Mouse (Mus musculus): ENCODE results near the gene Eif1.

The Eif1 gene

DNA sequence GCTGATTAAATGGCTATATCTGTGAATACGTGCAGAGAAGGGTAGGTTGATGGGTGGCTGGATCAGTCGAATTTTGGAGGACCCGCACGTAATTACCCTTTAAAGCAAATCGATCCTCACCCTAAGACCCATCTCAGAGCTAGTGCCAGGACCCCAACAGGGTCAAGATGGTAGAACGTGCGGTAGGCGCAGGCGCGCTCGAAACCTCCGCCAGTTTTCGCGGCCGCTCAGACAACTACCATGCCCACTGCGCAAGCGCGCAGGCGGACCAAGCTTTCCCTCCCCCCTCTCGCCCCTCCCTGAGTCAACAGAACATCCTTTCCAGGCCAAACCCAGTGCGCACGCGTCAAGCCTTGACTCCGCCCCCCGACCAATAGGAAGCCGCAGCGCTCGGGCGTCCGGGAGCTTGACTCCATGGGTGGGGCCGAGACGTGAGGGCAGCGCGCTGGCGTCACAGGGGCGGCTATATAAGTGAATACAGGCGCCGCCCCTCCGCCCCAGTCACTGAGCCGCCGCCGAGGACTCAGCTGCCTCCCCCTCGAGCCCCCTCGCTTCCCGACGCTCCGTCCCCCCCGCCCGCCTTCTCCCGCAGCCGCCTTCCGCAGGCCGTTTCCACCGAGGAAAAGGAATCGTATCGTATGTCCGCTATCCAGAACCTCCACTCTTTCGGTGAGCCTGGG lies at the start of gene Eif1:
Eif1 (plus strand) TSS at position 394 of the 680 bp plus-strand sequence.
- in situ Hi-C loops (cut with MboI, MseI): loop anchor here (25.0 kb wide), 1 partner anchor 1157 kb away; the partner anchor contains the start of gene Ccr7

DNA sequence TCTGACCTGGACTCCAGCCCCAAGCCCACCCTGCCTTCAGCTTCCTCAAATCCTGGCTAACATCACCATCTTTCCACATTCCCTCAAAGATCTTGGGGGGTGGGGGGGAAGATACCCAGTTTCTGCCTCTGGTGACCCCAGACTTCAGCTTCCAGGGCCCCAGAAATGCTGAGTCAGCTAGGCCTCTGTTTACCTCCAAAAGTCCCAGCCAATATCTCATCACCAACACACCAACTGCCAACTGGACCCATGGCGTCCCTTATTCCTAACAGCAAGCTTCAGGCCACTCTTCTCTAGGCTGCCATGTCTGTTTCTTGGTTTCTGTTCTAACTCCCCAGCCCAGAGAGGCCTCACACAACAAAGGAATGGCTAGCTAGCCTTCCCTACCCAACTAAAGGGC lies 47.8 kb upstream of the Eif1 start:
- in situ Hi-C loops (cut with MboI, MseI): no loop called here

DNA sequence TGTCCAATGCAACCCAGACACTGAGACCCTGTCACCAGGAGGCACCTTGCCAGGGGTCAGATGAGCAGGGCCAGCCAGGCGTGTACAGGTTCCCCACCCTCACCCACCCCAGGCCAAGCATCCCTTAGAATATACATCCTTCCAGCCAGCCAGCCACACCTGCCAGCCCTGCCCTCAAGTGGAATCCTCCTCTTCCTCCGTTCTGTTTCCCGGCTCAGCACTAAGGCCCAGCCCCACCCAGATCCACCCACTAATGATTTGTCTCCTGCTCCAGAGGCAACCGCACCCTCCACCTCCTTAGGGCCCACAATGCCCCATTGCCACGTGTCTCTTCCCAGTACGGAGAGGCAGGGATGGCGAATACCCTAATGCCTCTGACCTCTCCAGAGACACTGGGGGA lies 45.0 kb upstream of the Eif1 start:
- in situ Hi-C loops (cut with MboI, MseI): no loop called here

DNA sequence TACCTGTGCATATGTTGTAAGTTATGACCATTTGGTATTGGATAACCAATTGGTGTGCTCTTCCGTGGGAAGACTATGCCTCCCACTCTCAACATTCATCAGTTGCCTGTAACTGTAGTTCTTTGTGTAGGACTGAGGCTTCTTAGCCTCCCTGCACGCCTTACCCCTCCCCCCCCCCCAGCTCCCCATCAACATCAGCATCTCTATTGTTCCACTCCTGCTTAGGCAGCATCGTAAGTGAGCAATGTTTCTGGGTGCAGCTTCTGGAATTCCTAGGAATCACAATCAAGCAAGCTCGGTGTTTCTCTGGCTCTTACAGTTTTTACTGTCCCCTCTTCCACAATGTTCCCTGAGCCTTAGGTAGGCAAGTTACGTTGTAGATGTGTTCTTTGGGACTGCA lies 44.2 kb upstream of the Eif1 start:
- in situ Hi-C loops (cut with MboI, MseI): no loop called here

DNA sequence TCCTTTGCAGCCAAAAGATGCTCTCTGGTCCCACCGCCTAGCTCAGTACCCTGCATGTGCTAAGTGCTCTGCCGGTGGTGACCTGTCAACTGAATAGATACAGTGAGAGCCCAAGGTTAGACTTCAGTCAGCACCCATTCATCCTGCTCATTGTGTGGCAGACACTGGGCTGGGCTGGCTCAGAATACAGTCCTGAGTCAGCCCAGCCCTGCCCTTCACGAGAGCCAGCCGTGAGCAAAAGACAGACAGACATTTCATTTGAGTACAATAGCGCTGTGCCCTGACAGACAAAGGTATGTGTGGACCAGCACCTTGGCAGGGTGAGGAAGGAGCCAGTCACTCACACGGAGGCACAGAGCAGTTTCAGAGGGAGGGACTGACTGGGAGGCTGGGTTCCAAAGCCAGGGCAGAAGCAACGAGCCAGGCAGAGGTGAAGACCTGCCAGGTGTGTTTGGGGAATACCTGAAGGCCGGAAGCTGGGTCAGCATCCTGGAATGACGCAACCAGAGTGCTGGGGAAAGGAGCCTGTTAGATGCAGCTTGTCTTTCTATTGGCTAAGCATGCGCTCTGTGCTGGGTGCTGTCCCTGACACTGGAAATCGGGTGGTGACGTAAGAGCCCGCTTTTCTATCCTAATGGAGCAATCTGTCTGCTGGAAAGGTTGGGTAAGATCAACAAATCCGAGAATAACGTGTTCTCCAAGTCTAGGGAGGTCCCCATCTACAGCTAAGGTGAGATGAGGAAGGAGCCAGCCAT lies 41.8 kb upstream of the Eif1 start:
- in situ Hi-C loops (cut with MboI, MseI): no loop called here

DNA sequence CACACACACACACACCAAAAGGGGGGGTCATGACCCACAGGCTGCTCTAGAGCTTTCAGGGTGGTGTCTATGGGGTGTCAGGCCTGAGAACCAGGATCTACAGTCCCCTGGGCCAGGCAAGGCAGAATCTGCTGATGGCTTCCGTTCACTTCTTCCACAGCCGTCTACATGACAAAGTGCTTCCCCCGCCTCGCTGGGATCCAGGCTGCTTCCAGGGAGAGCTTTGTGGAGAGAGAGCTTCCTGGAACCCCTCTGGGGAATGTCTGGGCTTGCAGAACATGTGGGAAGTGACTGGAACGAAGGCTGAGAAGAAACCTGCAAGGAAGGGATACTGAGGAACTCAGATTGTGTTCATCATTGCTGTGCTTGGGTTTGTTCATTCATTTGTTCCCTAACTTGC lies 40.9 kb upstream of the Eif1 start:
- in situ Hi-C loops (cut with MboI, MseI): no loop called here

DNA sequence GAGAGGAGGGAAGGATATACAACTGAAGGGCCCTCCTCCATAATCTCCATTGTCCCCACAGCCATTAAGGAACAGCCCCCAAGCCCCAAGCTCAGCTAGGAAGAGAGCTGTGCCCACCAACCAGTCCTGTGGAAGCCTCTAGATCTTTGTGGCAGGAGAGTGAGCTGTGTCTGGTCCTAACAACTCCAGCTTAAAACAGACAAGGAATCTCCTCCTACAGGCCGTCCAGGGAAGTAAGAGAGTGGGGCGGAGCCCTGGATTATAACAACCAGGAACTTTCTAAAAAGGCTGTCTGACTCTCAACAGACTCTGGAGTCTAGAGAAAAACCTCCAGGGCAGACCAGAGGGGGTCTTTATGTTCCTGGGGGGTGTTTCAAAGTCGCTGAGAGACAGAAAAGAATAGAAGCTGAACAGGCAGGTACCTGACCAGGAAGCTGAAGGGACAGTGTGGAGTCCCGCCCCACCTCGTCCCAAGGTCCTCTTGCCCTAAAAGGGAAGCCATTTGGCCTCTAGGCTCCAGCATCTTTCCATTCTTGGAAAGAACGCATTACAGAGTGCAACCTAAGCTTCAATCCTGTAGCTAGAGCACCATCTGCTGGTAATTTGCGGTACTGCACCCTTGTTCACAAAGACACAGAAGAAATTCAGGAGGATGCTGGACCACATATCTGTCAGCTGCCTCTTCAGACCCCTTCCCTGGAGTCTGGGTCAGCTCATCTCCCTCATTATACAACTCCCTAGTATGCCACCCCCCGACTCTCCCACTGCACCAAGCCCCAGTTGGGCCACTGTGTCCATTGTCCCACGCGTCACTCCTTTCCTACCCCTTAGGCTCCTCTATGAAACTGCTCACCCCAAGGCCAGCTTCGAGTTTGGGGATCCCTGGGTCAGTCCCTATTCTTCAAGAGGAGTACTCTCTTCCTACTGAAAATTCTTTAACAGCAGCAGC lies 37.8 kb upstream of the Eif1 start:
- in situ Hi-C loops (cut with MboI, MseI): no loop called here

DNA sequence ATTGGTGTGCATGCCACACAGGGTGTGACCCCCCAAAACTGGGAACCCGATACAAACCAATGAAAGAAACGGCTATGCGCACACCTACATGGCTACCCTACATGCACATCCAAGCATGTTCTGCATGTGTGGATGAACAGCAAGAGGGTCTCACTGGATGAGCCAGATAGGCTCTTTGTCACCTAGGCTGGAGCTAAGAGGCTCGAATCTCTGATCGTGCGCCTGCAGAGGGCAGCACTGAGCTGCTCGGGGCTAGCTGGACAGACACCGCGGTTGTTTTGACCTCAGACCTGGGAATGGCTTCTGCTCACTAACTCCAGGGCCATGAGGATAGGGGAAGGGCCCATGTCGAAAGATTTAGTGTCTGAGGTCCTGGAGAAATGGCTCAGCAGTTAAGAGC lies 37.1 kb upstream of the Eif1 start:
- in situ Hi-C loops (cut with MboI, MseI): no loop called here

DNA sequence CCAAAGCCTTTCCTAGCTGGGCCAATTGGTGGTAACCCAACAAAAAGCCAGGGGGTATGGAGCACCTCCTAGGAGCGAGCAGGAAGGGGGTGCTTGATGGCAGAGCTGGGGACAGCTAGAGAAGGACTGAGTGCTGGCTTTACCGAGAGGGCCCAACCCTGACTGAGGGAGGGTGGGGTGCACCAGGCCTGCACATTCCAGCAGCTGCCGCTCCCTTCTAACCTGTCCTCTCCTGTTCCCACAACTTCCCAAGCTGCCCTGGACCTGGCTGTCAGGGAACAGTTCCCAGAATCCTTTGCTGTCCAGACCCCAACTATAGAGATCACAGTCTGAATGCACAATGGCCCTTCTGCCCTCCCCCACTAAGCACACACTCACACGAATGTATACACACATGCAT lies 34.7 kb upstream of the Eif1 start:
- in situ Hi-C loops (cut with MboI, MseI): loop anchor here (5.0 kb wide), 1 partner anchor 818 kb away; no protein-coding TSS in a partner anchor

DNA sequence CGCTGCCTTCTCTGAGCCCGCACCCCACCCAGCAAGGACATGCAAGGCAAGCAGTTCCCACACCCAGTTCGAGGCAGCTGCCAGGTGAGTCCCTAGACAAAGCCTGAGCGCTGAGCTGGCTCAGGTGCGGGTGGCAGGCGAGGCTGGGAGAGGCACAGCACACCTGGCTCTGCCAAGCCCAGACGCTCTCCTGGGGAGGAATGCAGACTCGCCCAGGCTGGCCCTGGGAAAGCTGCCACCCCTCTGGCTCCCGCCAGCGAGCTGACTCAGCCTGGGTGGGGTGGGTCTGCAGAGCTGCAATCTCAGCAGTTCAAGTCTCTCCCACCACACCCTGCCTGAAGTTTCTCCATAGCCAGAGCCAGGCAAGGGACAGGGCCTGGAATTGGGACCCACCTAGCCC lies 32.7 kb upstream of the Eif1 start:
- in situ Hi-C loops (cut with MboI, MseI): loop anchor here (5.0 kb wide), 1 partner anchor 820 kb away; no protein-coding TSS in a partner anchor

DNA sequence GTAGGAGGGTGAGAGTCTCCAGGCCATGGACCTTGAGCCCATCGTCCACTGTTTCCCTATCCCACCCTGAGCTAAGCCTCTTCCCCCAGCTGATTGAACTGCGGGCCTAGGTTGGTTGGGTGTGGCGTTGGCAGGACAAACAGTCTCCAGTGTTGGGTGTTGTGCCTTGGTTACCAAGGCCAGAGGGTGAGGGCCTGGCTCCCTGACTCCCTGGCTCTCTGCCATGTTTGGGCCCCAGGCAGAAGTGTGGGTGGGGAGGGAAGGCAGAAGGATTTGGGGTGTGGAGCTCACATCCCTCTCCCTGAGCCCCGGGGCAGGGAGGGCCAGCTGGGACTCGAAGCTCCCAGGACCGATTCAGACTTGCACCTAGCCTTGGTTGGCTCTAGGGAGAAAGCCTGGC lies 30.7 kb upstream of the Eif1 start:
- in situ Hi-C loops (cut with MboI, MseI): loop anchor here (5.0 kb wide), 1 partner anchor 822 kb away; no protein-coding TSS in a partner anchor

DNA sequence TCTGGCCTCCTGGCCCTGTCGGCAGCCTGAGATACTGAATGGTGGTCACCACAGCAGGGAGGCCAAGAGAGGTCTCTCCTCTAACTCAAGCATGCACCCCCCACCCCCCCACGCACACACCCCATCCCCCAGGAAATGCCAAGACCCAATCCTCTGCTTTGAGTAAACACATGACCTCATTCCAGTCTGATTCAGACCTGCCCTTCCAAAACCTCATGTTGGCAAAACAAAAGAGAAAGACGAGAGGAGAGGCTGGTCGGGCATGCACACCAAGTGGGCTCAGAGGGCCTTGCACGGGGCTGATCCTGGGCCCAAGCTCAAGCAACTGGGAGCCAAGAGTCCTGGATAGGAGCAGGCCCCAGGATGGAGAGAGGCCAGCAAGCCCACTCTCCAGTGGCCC lies 29.4 kb upstream of the Eif1 start:
- in situ Hi-C loops (cut with MboI, MseI): loop anchor here (5.0 kb wide), 1 partner anchor 88 kb away; no protein-coding TSS in a partner anchor

DNA sequence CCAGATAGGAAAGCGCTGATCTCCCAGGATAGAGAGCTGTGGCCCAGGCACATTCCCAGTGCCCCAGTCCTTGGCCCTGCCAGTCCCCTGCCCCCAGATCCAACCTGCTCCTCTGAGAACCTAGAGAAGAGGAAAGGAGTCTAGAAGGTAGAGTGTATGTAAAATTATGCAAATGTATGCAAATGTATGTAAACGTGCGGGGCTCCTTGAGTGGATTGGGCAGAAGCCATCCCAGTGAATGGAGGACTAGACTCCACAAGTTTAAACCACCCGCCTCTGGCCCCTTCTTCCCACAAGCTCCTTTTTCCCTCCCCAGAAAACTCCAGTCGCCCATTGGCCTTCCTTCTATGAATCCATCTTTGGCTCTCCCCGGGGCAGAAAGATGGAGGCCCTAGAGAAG lies 26.8 kb upstream of the Eif1 start:
- in situ Hi-C loops (cut with MboI, MseI): loop anchor here (5.0 kb wide), 1 partner anchor 91 kb away; no protein-coding TSS in a partner anchor

DNA sequence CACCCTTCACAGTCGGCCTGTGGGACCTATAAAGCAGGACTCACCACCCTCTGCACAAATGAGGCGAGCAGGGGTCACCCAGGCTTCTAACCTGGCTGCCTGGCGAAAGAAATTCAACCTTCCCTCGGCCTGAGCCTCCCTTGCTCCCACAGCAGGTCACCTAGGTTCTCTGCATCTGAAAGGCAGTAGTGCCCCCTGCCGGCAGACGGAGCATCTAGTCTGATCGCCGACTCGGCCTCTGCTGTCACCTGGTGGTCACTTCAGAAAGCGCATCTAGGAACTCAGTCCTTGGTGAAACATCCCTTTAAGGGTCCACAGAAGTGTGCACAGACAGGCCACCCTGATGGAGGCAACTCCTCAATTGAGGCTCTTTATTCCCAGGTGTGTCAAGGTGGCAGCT lies 24.4 kb upstream of the Eif1 start:
- in situ Hi-C loops (cut with MboI, MseI): no loop called here

DNA sequence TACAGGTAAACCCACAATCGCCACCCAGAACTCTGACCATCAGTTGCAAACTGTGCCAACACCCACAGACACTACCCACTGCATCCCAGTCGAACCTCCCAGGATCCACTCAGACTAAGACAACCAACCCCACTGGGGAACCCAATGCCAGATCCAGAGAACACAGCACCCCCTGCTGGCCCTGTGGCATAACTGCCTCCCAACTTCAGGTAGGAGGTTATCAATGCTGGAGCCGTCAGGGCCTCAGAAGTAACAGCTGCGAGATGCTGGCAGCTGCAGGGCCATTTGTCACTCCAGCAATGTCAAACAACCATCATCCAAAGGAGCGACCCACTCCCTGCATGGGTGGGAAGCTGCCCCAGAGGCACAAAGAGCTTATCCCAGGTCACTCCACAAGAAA lies 21.9 kb upstream of the Eif1 start:
- in situ Hi-C loops (cut with MboI, MseI): no loop called here

DNA sequence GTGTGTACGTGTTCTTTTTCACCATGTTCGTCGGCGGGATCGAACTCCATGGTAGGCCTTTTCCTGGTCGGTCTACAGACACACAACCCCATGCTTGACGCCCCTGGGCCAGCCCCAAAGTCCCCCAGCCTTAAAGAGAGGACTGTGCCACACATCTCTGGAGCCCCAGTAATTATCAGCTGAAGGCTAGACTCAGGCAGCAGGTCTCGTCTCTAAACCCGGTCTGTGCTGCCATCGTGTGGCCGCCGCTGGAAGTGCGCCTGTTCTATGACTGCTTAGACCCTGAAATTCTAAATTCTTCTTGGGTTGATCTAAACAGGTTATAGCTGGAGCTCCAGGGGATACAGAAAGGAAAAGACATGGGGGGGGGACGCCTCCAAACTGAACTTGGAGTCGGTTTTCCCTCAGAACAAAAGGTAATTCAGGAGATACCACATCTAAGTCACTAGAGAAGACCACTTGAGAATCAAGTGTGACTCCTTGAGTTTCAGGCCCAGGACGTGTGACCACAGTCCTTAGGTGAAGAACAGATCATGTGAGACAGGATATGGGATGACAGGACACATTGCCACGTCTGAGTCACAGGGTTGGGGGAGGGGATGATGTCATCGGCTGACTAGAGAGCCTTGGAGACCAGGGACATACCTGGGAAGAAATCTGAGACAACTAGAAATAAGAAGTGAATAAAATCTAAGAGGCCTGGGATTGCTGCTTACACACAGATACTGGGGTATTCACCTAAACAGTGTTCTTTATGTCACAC lies 21.2 kb upstream of the Eif1 start:
- in situ Hi-C loops (cut with MboI, MseI): no loop called here

DNA sequence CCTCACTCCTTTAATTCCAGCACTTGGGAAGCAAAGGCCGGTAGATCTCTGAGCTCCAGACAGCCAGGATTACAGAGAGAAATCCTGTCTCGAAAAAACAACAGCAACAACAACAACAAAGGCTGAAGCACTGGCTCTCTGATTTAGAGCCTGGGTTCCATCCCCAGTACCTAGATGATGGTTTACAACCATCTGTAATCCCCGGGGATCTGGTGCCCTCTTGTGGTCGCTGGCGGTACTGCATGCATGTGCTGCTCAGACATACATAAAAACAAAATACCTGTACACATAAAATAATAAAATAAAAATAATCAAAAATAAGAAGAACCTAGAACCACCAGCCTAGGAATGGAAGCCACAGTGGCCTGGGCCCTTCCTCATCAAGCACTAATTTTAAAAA lies 19.4 kb upstream of the Eif1 start:
- in situ Hi-C loops (cut with MboI, MseI): loop anchor here (25.0 kb wide), 1 partner anchor 1138 kb away; the partner anchor contains the start of gene Ccr7

DNA sequence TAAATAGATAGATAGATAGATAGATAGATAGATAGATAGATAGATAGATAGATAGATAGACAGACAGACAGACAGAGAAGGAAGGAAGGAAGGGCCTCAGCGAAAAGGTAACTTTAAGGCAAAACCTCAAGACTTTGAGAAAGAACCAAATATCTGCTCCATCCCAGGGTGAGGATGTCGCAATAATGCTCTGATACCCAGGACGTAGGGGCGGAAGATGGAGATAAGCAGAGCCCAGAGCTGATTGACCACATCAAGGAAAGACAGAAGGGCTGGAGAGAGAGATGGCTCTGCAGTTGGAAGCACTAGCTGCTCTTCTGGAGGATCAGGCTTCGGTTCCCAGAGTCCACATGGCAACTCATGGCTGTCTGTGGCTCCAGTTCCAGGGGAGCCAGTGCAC lies 18.4 kb upstream of the Eif1 start:
- in situ Hi-C loops (cut with MboI, MseI): loop anchor here (25.0 kb wide), 1 partner anchor 1139 kb away; the partner anchor contains the start of gene Ccr7

DNA sequence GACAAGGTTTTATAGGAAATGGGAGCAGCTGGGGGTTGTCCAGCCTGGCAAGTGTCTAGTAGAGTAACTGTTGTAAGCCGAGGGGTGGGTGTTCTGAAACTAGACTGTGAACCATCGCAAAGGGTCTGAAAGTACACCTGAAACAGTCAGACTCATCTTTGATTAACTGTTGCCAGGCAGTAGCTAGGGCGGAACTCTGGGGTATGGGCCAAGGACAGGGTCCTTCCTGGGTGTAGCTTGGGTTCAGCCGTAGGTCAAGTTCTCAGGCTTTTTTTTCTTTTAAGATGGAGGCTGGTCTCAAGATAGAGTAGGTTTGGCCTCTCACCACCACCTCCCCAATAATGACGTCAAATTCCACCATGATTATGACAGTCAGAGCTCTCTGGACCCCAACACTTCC lies 11.8 kb upstream of the Eif1 start:
- in situ Hi-C loops (cut with MboI, MseI): loop anchor here (25.0 kb wide), 1 partner anchor 1146 kb away; the partner anchor contains the start of gene Ccr7

DNA sequence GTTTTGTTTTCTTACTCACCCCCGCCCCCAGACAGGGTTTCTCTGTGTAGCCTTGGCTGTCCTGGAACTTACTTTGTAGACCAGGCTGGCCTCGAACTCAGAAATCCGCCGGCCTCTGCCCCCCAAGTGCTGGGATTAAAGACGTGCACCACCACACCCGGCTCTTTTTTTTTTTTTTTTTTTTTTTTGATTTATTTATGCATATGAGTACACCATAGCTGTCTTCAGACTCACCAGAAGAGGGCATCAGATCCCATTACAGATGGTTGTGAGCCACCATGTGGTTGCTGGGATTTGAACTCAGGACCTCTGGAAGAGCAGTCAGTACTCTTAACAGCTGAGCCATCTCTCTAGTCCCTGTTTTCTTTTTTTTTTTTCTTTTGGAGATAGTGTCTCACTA lies 11.0 kb upstream of the Eif1 start:
- in situ Hi-C loops (cut with MboI, MseI): loop anchor here (25.0 kb wide), 1 partner anchor 1146 kb away; the partner anchor contains the start of gene Ccr7

DNA sequence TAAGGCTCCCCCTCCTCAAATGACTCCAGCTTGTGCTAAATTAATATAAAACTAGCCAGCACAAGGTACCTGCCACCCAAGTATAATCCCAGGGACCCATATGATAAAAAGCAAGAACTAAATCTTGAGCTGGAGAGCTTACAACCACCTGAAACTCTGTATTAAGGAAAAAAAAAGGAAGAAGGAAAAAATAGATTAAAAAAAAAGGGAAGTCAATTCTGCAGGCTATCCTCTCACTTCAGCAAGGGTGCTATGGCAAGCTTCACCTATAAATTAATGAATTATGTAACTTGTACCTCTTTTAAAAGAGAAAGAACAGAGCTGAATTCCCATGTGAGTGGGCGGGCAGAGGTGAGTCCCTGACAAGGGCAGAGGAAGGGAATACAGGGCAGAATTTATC lies 8.0 kb upstream of the Eif1 start:
- in situ Hi-C loops (cut with MboI, MseI): loop anchor here (25.0 kb wide), 1 partner anchor 1149 kb away; the partner anchor contains the start of gene Ccr7

All from regulatory T cell (primary cell).